In genomic region chr11:64718316-64719085, GRCm38 (mm10) we compare ENCODE assay signal across 9 mouse cellular contexts.
DNase-seq lines count a peak whose midpoint lies in the region; ATAC-seq and TF ChIP-seq lines count a peak whose summit lies in the region.
"Had no signal": no experiment of that assay in that cellular context is flagged by ENCODE, and none has a peak within 500 bp of the region (broad histone marks: within the 10 kb centered on the region; RNA-seq: fewer than 3 reads in every experiment).

No protein-coding gene starts in this region.

- H3K9me3 ChIP-seq in forebrain, embryonic 11.5 days (ENCODE audit: control insufficient read depth, low read length) = no peaks in the 10 kb centered on the region
- no peaks in the 10 kb centered on the region for H3K9me3 ChIP-seq in megakaryocyte, embryonic 14.5 days
- H3K9me3 ChIP-seq: neural tube, embryonic 12.5 days had no signal

- no peak for TF ChIP-seq POLR2A in small intestine, adult 2 months (IDR thresholded peaks at IDR 0.05; ENCODE audit: low read depth, low read length)

- no peak overlapping the region for H3K4me3 ChIP-seq in forebrain, embryonic 11.5 days (ENCODE audit: low read depth, low read length)
- peak overlapping the region; percentile 38 for H3K4me3 ChIP-seq in megakaryocyte, embryonic 14.5 days (replicated peaks)
- H3K4me3 ChIP-seq in small intestine, adult 2 months (ENCODE audit: low read depth, low read length) = no peak overlapping the region
- H3K4me3 ChIP-seq: neural tube, embryonic 12.5 days had no signal

- no peaks in the 10 kb centered on the region for H3K27me3 ChIP-seq in forebrain, embryonic 11.5 days (ENCODE audit: control insufficient read depth, insufficient read depth, low read length)
- peaks cover 15% of the 10 kb centered on the region for H3K27me3 ChIP-seq in megakaryocyte, embryonic 14.5 days (replicated peaks)
- H3K27me3 ChIP-seq in small intestine, adult 2 months (ENCODE audit: control insufficient read depth, insufficient read depth, low read length) = no peaks in the 10 kb centered on the region

- H3K9ac ChIP-seq in forebrain, embryonic 11.5 days (ENCODE audit: low read length) = no peak overlapping the region
- H3K9ac ChIP-seq: neural tube, embryonic 12.5 days had no signal

- no peak for ATAC-seq in CD4-positive, CD25-positive, alpha-beta regulatory T cell, adult 4 months
- ATAC-seq in forebrain, embryonic 11.5 days (replicated peaks; ENCODE audit: low FRiP score) = no peak

- H3K4me2 ChIP-seq in forebrain, embryonic 11.5 days (ENCODE audit: low read depth, low read length, severe bottlenecking) = no peak overlapping the region
- H3K4me2 ChIP-seq: neural tube, embryonic 12.5 days had no signal

- intact Hi-C loops in heart, postnatal 36 days (cut with DNase I) = loop anchor here (2.0 to 5.0 kb wide), 3 partner anchors 278 to 1311 kb away; no protein-coding TSS in a partner anchor

- H3K4me1 ChIP-seq in forebrain, embryonic 11.5 days (replicated peaks; ENCODE audit: control insufficient read depth, insufficient read depth, low read length) = no peaks in the 10 kb centered on the region
- peaks cover 9% of the 10 kb centered on the region for H3K4me1 ChIP-seq in megakaryocyte, embryonic 14.5 days
- no peaks in the 10 kb centered on the region for H3K4me1 ChIP-seq in small intestine, adult 2 months (ENCODE audit: control insufficient read depth, insufficient read depth, insufficient read length, low read length)

- no peaks in the 10 kb centered on the region for H3K36me3 ChIP-seq in forebrain, embryonic 11.5 days (ENCODE audit: control insufficient read depth, insufficient read depth, low read length)
- H3K36me3 ChIP-seq in megakaryocyte, embryonic 14.5 days (replicated peaks; ENCODE audit: low read length) = no peaks in the 10 kb centered on the region
- H3K36me3 ChIP-seq in small intestine, adult 2 months (ENCODE audit: control insufficient read depth, insufficient read depth, low read length) = no peaks in the 10 kb centered on the region
- H3K36me3 ChIP-seq: neural tube, embryonic 12.5 days had no signal

- DNase-seq in CD4-positive, CD25-positive, alpha-beta regulatory T cell, adult 2 months (ENCODE audit: low read depth, low spot score) = peak; percentile 68
- peak; percentile 26 for DNase-seq in brain, embryonic 18.5 days (ENCODE audit: low read depth, low spot score)
- DNase-seq in forebrain, embryonic 11.5 days (ENCODE audit: low spot score) = peak; percentile 84
- DNase-seq in heart, postnatal 36 days = peak; percentile 81 to 85
- DNase-seq in layer of hippocampus, postnatal 36 days = peak; percentile 76 to 82

- no peak overlapping the region for H3K27ac ChIP-seq in forebrain, embryonic 11.5 days (ENCODE audit: low read depth, low read length)
- H3K27ac ChIP-seq in small intestine, adult 2 months (ENCODE audit: insufficient read depth, low read depth, low read length) = no peak overlapping the region
- H3K27ac ChIP-seq: neural tube, embryonic 12.5 days had no signal

- peak; percentile 75; the same call in 1 of the 2 replicates for TF ChIP-seq CTCF in small intestine, adult 2 months (IDR thresholded peaks at IDR 0.05; ENCODE audit: extremely low read depth, insufficient read length, insufficient replicate concordance, low read depth, low read length)

- 26% methylated on average over 5 of the region's 5 CpGs for WGBS in forebrain, embryonic 11.5 days
- 15% methylated on average over 5 of the region's 5 CpGs for WGBS in small intestine, adult 2 months

Comparison
In these comparisons a context has a peak if more than half of its experiments do, and no peak if none do; other contexts are left out.
1. DNase-seq: peak in every context shown above with its lines; median percentile 84 in forebrain, embryonic 11.5 days; 83 in heart, postnatal 36 days; 79 in layer of hippocampus, postnatal 36 days; 68 in CD4-positive, CD25-positive, alpha-beta regulatory T cell, adult 2 months; 26 in brain, embryonic 18.5 days.